Mouse (Mus musculus) heart, postnatal 0 days (tissue): Measurements from ENCODE around the gene Olig1.

Source experiments
- CTCF ChIP-seq: IDR thresholded peaks from 2 replicates; pipeline ENCODE4 v1.5.1; 2016; ENCODE audit warnings: antibody characterized with exemption, control low read depth, low read depth
- EP300 ChIP-seq: IDR thresholded peaks from 2 replicates; pipeline ENCODE4 v1.6.1; 2016; ENCODE audit warnings: antibody characterized with exemption, low read depth

- no peak for TF ChIP-seq EP300
- TF ChIP-seq CTCF: no peak
These were observed 10.9 kb downstream of the Olig1 start for GRCm38 (mm10) chr16:91280516-91280915.
